Mouse (Mus musculus) CH12.LX (cell line): ENCODE measurements around the gene Zscan18. TPM values are rescaled to one million over a fixed set of nuclear protein-coding genes. Genes with fewer than 3 reads are reported as not detected.
"Not testable (repeated sequence)": the region's sequence is repeated elsewhere in the genome, so short reads cannot be mapped to it uniquely, and the experiment has no call there.

ENCODE experiments used
- DNase-seq: peaks from one replicate; pipeline ENCODE4 v3.0.0-alpha.2; 2013; ENCODE audit errors: extremely low read depth
- H3K27ac ChIP-seq: 2 replicates; pipeline ENCODE4 v1.5.1; 2012; ENCODE audit warnings: low read depth, mild to moderate bottlenecking, control low read depth, moderate library complexity; ENCODE audit not compliant: insufficient read depth
- H3K27me3 ChIP-seq: replicated peaks from 2 replicates; pipeline ENCODE3; 2012; ENCODE audit warnings: inconsistent platforms
- H3K36me3 ChIP-seq, 2 experiments: replicated peaks in 1 of 2; 2 replicates each; pipeline versions ENCODE3 to v1.6.1; 2012; ENCODE audit warnings: inconsistent platforms in 1 of 2, low read length in 1 of 2, mild to moderate bottlenecking in 1 of 2, mixed read lengths in 1 of 2, moderate library complexity in 1 of 2; ENCODE audit not compliant: control insufficient read depth in 1 of 2, insufficient read depth in 1 of 2
- H3K4me1 ChIP-seq, 2 experiments: 2 replicates each; pipeline ENCODE4 v1.6.1; 2012; ENCODE audit warnings: inconsistent platforms in 1 of 2, moderate library complexity in 1 of 2; ENCODE audit not compliant: insufficient read depth in 2 of 2, control insufficient read depth in 1 of 2
- H3K4me2 ChIP-seq: 2 replicates; pipeline ENCODE4 v1.6.1; 2012; ENCODE audit warnings: low read depth, mild to moderate bottlenecking, control low read depth; ENCODE audit not compliant: poor library complexity, insufficient read depth, severe bottlenecking
- H3K4me3 ChIP-seq, 3 experiments: fragments of 150-350 bp in 1 of 3; sonication (generic) in 1 of 3; replicated peaks in 1 of 3; 2 replicates each; pipeline versions ENCODE3 to v1.5.1; 2011 to 2012; ENCODE audit warnings: low read depth in 2 of 3, low read length in 2 of 3, mild to moderate bottlenecking in 2 of 3, moderate library complexity in 2 of 3, control low read depth in 1 of 3, improper control_type of control experiment in 1 of 3, inconsistent platforms in 1 of 3, mixed read lengths in 1 of 3; ENCODE audit not compliant: poor library complexity in 1 of 3
- H3K79me2 ChIP-seq: replicated peaks from 2 replicates; pipeline ENCODE4 v1.6.1; 2012; ENCODE audit warnings: mild to moderate bottlenecking, moderate library complexity; ENCODE audit not compliant: control insufficient read depth, poor library complexity, insufficient read depth, severe bottlenecking; ENCODE audit errors: extremely low read depth
- H3K9ac ChIP-seq: 2 replicates; pipeline ENCODE4 v1.6.1; 2012; ENCODE audit warnings: low read depth, mild to moderate bottlenecking, control low read depth, moderate library complexity; ENCODE audit not compliant: insufficient read depth
- H3K9me3 ChIP-seq: replicated peaks from 2 replicates; pipeline ENCODE3; 2012; ENCODE audit warnings: low read length, inconsistent platforms, mixed read lengths
- BHLHE40 ChIP-seq: IDR thresholded peaks from 2 replicates; pipeline ENCODE4 v1.6.1; 2011; ENCODE audit warnings: mild to moderate bottlenecking, low read depth, low read length, improper control_type of control experiment
- CHD2 ChIP-seq: IDR thresholded peaks from 2 replicates; pipeline ENCODE4 v1.6.1; 2011; ENCODE audit warnings: low read length, improper control_type of control experiment
- E2F4 ChIP-seq: IDR thresholded peaks from 2 replicates; pipeline ENCODE4 v1.6.1; 2011; ENCODE audit warnings: low read depth, low read length, improper control_type of control experiment; ENCODE audit not compliant: insufficient replicate concordance
- ETS1 ChIP-seq: conservative IDR thresholded peaks from 2 replicates; pipeline ENCODE4 v1.6.1; 2012; ENCODE audit warnings: low read depth, mild to moderate bottlenecking, inconsistent platforms, low read length, improper control_type of control experiment, moderate library complexity
- IRF4 ChIP-seq: IDR thresholded peaks from 2 replicates; pipeline ENCODE4 v1.6.1; 2014; ENCODE audit warnings: low read depth, mild to moderate bottlenecking, inconsistent platforms, low read length, improper control_type of control experiment
- JUND ChIP-seq: conservative IDR thresholded peaks from 2 replicates; pipeline ENCODE4 v1.6.1; 2011; ENCODE audit warnings: low read depth, low read length, improper control_type of control experiment
- KAT2A ChIP-seq: IDR thresholded peaks from 2 replicates; pipeline ENCODE4 v1.6.1; 2012; ENCODE audit warnings: low read length, improper control_type of control experiment, inconsistent platforms; ENCODE audit not compliant: insufficient replicate concordance
- MAX ChIP-seq: IDR thresholded peaks from 2 replicates; pipeline ENCODE4 v1.6.1; 2011; ENCODE audit warnings: low read length, improper control_type of control experiment
- MEF2A ChIP-seq: IDR thresholded peaks from 2 replicates; pipeline ENCODE4 v1.6.1; 2014; ENCODE audit warnings: low read depth, mild to moderate bottlenecking, inconsistent platforms, low read length, improper control_type of control experiment, borderline replicate concordance
- MXI1 ChIP-seq: IDR thresholded peaks from 2 replicates; pipeline ENCODE4 v1.6.1; 2011; ENCODE audit warnings: mild to moderate bottlenecking, low read depth, low read length, improper control_type of control experiment
- NRF1 ChIP-seq: IDR thresholded peaks from 2 replicates; pipeline ENCODE4 v1.6.1; 2014; ENCODE audit warnings: low read depth, mild to moderate bottlenecking, inconsistent platforms, low read length, improper control_type of control experiment, moderate library complexity
- PAX5 ChIP-seq: IDR thresholded peaks from 2 replicates; pipeline ENCODE4 v1.6.1; 2012; ENCODE audit warnings: low read length, inconsistent platforms, mixed read lengths
- POLR2A ChIP-seq: IDR thresholded peaks from 2 replicates; pipeline ENCODE4 v1.6.1; 2011; ENCODE audit warnings: low read depth, mild to moderate bottlenecking, improper control_type of control experiment, low read length
- POLR2AphosphoS2 ChIP-seq: IDR thresholded peaks from 2 replicates; pipeline ENCODE4 v1.6.1; 2011; ENCODE audit warnings: low read depth, low read length, improper control_type of control experiment
- RCOR1 ChIP-seq: conservative IDR thresholded peaks from 2 replicates; pipeline ENCODE4 v1.6.1; 2012; ENCODE audit warnings: low read depth, mild to moderate bottlenecking, inconsistent platforms, low read length, improper control_type of control experiment
- SIN3A ChIP-seq: IDR thresholded peaks from 2 replicates; pipeline ENCODE4 v1.6.1; 2012; ENCODE audit warnings: low read length, improper control_type of control experiment, inconsistent platforms
- TBP ChIP-seq: conservative IDR thresholded peaks from 2 replicates; pipeline ENCODE4 v1.6.1; 2011; ENCODE audit warnings: low read depth, low read length, improper control_type of control experiment
- UBTF ChIP-seq: IDR thresholded peaks from 2 replicates; pipeline ENCODE4 v1.6.1; 2012; ENCODE audit warnings: low read depth, mild to moderate bottlenecking, inconsistent platforms, low read length, improper control_type of control experiment, moderate library complexity
- USF1 ChIP-seq: IDR thresholded peaks from 2 replicates; pipeline ENCODE4 v1.6.1; 2014; ENCODE audit warnings: low read depth, mild to moderate bottlenecking, inconsistent platforms, low read length, improper control_type of control experiment
- ZC3H11A ChIP-seq: IDR thresholded peaks from 2 replicates; pipeline ENCODE4 v1.6.1; 2012; ENCODE audit warnings: low read depth, mild to moderate bottlenecking, inconsistent platforms, low read length, improper control_type of control experiment
- ZKSCAN1 ChIP-seq: IDR thresholded peaks from 2 replicates; pipeline ENCODE4 v1.6.1; 2012; ENCODE audit warnings: low read depth, inconsistent platforms, low read length, improper control_type of control experiment, borderline replicate concordance
- ZMIZ1 ChIP-seq: IDR thresholded peaks from 2 replicates; pipeline ENCODE4 v1.6.1; 2012; ENCODE audit warnings: low read depth, mild to moderate bottlenecking, inconsistent platforms, low read length, improper control_type of control experiment
- dilution Hi-C: fragments of 300-500 bp; cut with MboI; formaldehyde crosslinking; loops from 2 replicates; pipeline ENCODE4 v1.14.3; 2020; ENCODE audit warnings: low sequenced_read_pairs; ENCODE audit not compliant: extremely low pct_unique_long_range_greater_than_20kb, extremely low pct_ligation_motif_present
- in situ Hi-C: fragments of 300-500 bp; cut with MboI; formaldehyde crosslinking; loops from 3 replicates; pipeline ENCODE4 v1.14.3; 2019; ENCODE audit warnings: low sequenced_read_pairs, low pct_ligation_motif_present, low pct_unique_long_range_greater_than_20kb, mixed read lengths
- polyA plus RNA-seq: library from polyadenylated mRNA; unstranded; fragments of >175 nt; gene quantifications from 2 replicates; pipeline ENCODE4 v1.2.1, GENCODE M21; 2012; ENCODE audit warnings: low read depth; ENCODE audit not compliant: insufficient read length
- total RNA-seq, 2 experiments: library from RNA; depleted of rRNA; stranded (reverse); fragments of 300-350 nt in 1 of 2; fragments of >200 nt in 1 of 2; gene quantifications; 2 replicates each; pipeline ENCODE4 v1.2.3; 2012 to 2014

The Zscan18 gene
- total and polyA plus RNA-seq, 3 experiments = 0.56 to 1.6 (median 1.6) TPM

DNA sequence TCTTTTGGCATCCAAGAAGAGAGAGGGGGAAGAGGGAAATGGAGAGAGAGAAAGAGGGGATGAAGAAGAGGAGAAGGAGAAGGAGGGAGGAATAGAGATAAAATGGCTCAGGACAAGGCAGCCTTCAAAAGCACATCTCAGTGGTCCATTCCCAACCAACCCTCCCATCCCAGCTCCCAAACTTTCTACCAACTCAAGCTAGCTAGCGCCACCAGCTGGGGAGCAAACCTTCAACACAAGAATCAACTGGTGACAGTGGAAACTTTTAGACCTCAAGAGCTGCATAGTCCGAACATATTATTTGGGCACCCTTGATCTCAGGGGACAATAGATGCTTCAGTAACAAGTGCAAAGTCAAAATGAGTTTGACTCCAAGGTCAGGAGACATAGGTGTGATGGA is 5.5 kb downstream of the Zscan18 start:
- TF ChIP-seq MXI1 = no peak
- TF ChIP-seq JUND = no peak
- TF ChIP-seq IRF4 = no peak
- TF ChIP-seq ZMIZ1 = no peak
- TF ChIP-seq TBP = no peak
- no peak for TF ChIP-seq USF1
- TF ChIP-seq MEF2A = no peak
- Histone ChIP-seq H3K27me3 (no peaks in the 10 kb centered on the region), H3K27ac (no peak overlapping the region), H3K4me2 (no peak overlapping the region), H3K79me2 (no peaks in the 10 kb centered on the region), H3K36me3 (peaks cover 0 to 8% of the 10 kb centered on the region in 2 experiments), H3K9me3 (peaks cover 2% of the 10 kb centered on the region), H3K4me3 (no peak overlapping the region), H3K9ac (no peak overlapping the region), H3K4me1 (no peaks in the 10 kb centered on the region)
- in situ Hi-C loops (no loop called here), dilution Hi-C loops (no loop called here)
- no peak for DNase-seq

DNA sequence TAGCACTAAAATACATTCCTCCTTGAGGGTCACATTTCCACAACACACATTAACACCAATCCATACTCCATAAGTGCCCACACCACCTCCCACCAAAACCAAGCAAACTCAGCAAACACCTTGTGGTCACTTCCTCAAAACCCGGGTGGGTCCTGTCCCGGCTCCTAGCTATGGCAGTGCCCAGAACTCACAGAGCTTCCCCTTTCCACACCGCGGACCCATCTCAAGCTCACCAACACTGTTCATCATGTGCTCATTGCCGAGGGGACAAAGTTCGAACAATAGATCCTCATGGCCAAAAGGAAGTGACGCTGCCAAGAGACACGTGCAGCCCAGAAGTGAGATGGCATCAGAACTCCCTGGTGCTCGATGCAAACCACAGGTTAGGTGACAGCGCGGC is 10.8 kb downstream of the Zscan18 start:
- H3K9me3 ChIP-seq, H3K4me1 ChIP-seq, H3K36me3 ChIP-seq, H3K4me2 ChIP-seq, in situ Hi-C loops, H3K27ac ChIP-seq, DNase-seq, dilution Hi-C loops, H3K4me3 ChIP-seq, H3K79me2 ChIP-seq, H3K9ac ChIP-seq: not testable (repeated sequence)
- 0 out of 2 replicates have a peak, but pooled peaks have one; percentile 41 for TF ChIP-seq BHLHE40
- H3K27me3 ChIP-seq = peaks cover 34% of the 10 kb centered on the region

DNA sequence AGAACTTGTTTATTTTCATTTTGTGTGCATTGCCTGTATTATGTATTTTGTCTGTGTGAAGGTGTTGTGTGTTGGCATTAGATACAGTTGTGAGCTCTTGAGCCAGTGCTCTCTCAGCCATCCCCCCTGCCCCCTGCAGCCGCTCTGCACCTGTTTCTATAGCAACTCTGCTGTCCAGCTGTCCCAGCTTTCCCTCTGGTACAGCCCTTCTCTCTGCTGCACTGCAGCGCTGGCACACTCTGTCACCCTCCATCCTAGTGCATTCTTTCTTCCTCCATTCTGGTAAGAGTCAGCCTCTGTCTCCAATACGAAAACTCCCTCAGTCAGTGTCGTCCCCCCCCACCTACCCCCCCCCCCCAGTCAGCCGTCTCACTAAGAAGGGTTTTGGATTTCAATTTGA is 15.4 kb downstream of the Zscan18 start:
- dilution Hi-C loops = no loop called here
- Histone ChIP-seq H3K27me3 (peaks cover 64% of the 10 kb centered on the region), H3K27ac (no peak overlapping the region), H3K9me3 (no peaks in the 10 kb centered on the region), H3K9ac (no peak overlapping the region), H3K4me2 (no peak overlapping the region), H3K4me1 (no peaks in the 10 kb centered on the region), H3K4me3 (no peak overlapping the region), H3K79me2 (no peaks in the 10 kb centered on the region), H3K36me3 (no peaks in the 10 kb centered on the region)
- no peak for DNase-seq
- in situ Hi-C loops = no loop called here
- TF ChIP-seq MEF2A (no peak), KAT2A (no peak), NRF1 (no peak), POLR2AphosphoS2 (no peak), MAX (no peak), ZKSCAN1 (no peak), SIN3A (no peak), ETS1 (no peak), RCOR1 (no peak), E2F4 (no peak), UBTF (no peak), POLR2A (no peak), BHLHE40 (no peak), ZC3H11A (no peak), CHD2 (no peak), PAX5 (no peak)
